8 mouse cellular contexts compared by ENCODE assay signal in the genomic region with DNA sequence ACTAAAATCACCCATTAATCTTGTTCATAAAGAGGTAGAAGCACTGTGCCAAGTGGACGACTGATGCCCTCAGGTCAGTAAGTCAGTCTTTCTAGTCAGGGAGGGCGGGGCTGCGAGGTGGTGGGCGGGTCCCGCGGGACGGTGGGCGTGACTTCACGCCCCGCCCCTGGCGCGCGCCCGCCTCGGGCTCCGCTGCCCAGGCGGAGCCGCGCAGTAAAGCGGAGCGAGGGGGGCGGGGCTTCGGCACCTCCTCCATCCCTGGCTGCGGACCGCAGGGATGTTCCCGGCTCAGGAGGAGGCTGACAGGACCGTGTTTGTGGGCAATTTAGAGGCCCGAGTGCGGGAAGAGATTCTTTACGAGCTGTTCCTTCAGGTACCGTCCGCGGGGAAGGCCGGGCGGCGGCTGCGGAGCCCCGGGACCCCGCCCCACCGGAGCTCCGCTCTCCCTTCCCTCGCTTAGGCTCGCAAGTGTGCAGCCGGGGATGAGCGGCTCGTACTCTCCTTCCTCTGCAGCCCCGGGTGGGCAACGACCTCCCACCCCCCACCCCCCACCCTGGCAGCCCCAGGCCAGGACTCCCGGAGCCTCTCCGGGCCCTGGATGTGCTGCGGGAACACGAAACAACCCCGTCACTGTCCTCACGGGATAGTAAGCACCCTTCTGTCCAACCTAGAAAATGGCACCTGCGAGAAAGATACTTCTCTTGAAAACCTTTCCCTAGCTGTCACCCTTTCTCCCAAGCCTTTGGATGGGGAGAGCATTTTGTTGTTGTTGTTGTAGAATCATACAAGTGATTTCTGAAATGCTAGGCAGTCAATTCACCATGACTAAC. TPM values are rescaled to one million over a fixed set of nuclear protein-coding genes. Genes with fewer than 3 reads are reported as not detected.
A peak's percentile ranks its signal among the peaks of the same experiment; 100 is the strongest.
DNase-seq lines count a peak whose midpoint lies in the region; ATAC-seq and TF ChIP-seq lines count a peak whose summit lies in the region.

A gene (plus strand): TSS at position 174 of the 830 bp plus-strand sequence.

- intact Hi-C loops in heart, postnatal 36 days (cut with DNase I) = no loop called here

- no peaks in the 10 kb centered on the region; the same call in 1 of the 2 replicates for H3K27me3 ChIP-seq in G1E (ENCODE audit: insufficient read depth, low read length)
- H3K27me3 ChIP-seq in forebrain, postnatal 0 days (ENCODE audit: insufficient read depth, low read length) = no peaks in the 10 kb centered on the region
- no peaks in the 10 kb centered on the region for H3K27me3 ChIP-seq in neural tube, embryonic 15.5 days (replicated peaks)

- no peaks in the 10 kb centered on the region for H3K9me3 ChIP-seq in G1E (replicated peaks)
- no peaks in the 10 kb centered on the region for H3K9me3 ChIP-seq in forebrain, postnatal 0 days (ENCODE audit: low read length)
- no peaks in the 10 kb centered on the region for H3K9me3 ChIP-seq in neural tube, embryonic 15.5 days (replicated peaks)

- TF ChIP-seq POLR2A in lung, adult 2 months (IDR thresholded peaks at IDR 0.05; ENCODE audit: borderline replicate concordance, extremely low read depth, low read depth, low read length) = no peak

- H3K27ac ChIP-seq in forebrain, postnatal 0 days (ENCODE audit: low read depth, low read length) = peak within 1 kb of the TSS; percentile 71
- peak within 1 kb of the TSS; percentile 88 for H3K27ac ChIP-seq in layer of hippocampus, adult 2 months
- H3K27ac ChIP-seq in neural tube, embryonic 15.5 days (replicated peaks) = peak within 1 kb of the TSS; percentile 79

- peak; percentile 12 for DNase-seq in G1E (ENCODE audit: low spot score)
- peak; percentile 77 for DNase-seq in cerebellum, adult 8-10 months
- peak; percentile 83 for DNase-seq in forebrain, postnatal 0 days
- DNase-seq in heart, postnatal 36 days = peak; percentile 75 to 76
- DNase-seq in layer of hippocampus, adult 2 months (ENCODE audit: low spot score in 2 of 2) = peak; percentile 70 to 80
- peak; percentile 70 for DNase-seq in lung, adult 2 months
- DNase-seq in testis, postnatal 10 days (ENCODE audit: low spot score) = peak; percentile 90

- H3K4me3 ChIP-seq in G1E (ENCODE audit: low read depth, low read length) = peak within 1 kb of the TSS; percentile 62; the same call in 1 of the 2 replicates
- peak within 1 kb of the TSS; percentile 85 for H3K4me3 ChIP-seq in forebrain, postnatal 0 days (ENCODE audit: low read depth, low read length)
- peak within 1 kb of the TSS; percentile 81 for H3K4me3 ChIP-seq in layer of hippocampus, adult 2 months
- H3K4me3 ChIP-seq in lung, adult 2 months (replicated peaks; ENCODE audit: extremely low read depth, low read depth, low read length) = peak within 1 kb of the TSS; percentile 89
- H3K4me3 ChIP-seq in neural tube, embryonic 15.5 days (replicated peaks) = peak within 1 kb of the TSS; percentile 76

- H3K9ac ChIP-seq in forebrain, postnatal 0 days = peak within 1 kb of the TSS; percentile 79
- peak within 1 kb of the TSS; percentile 69 for H3K9ac ChIP-seq in neural tube, embryonic 15.5 days (replicated peaks)

- peaks cover 3% of the 10 kb centered on the region; the same call in 1 of the 2 replicates for H3K4me1 ChIP-seq in G1E (ENCODE audit: insufficient read depth, low read depth, low read length)
- no peaks in the 10 kb centered on the region for H3K4me1 ChIP-seq in forebrain, postnatal 0 days (ENCODE audit: insufficient read depth)
- no peaks in the 10 kb centered on the region; the same call in 1 of the 2 replicates for H3K4me1 ChIP-seq in lung, adult 2 months (ENCODE audit: control insufficient read depth, insufficient read depth, low read length)
- peaks cover 7% of the 10 kb centered on the region for H3K4me1 ChIP-seq in neural tube, embryonic 15.5 days

- 0 out of 2 replicates have a peak, but pooled peaks have one; percentile 26 for ATAC-seq in G1E (ENCODE audit: extremely low read depth, insufficient number of reproducible peaks, low FRiP score, poor library complexity, severe bottlenecking)
- ATAC-seq in forebrain, postnatal 0 days = peak; percentile 95
- peak; percentile 97 for ATAC-seq in neural tube, embryonic 15.5 days (ENCODE audit: low FRiP score)

- peak within 1 kb of the TSS; percentile 72 for H3K4me2 ChIP-seq in forebrain, postnatal 0 days (ENCODE audit: low read depth)
- peak within 1 kb of the TSS; percentile 78 for H3K4me2 ChIP-seq in neural tube, embryonic 15.5 days

- no peak for TF ChIP-seq CTCF in G1E (IDR thresholded peaks at IDR 0.05; ENCODE audit: low read depth, low read length)
- no peak for TF ChIP-seq CTCF in forebrain, postnatal 0 days (IDR thresholded peaks at IDR 0.05; ENCODE audit: low read depth)
- TF ChIP-seq CTCF in layer of hippocampus, adult 2 months (conservative IDR thresholded peaks at IDR 0.05) = no peak
- no peak for TF ChIP-seq CTCF in lung, adult 2 months (IDR thresholded peaks at IDR 0.05; ENCODE audit: insufficient read depth, low read length)

- no peaks in the 10 kb centered on the region for H3K36me3 ChIP-seq in G1E (replicated peaks)
- H3K36me3 ChIP-seq in forebrain, postnatal 0 days (ENCODE audit: insufficient read depth) = no peaks in the 10 kb centered on the region
- no peaks in the 10 kb centered on the region for H3K36me3 ChIP-seq in neural tube, embryonic 15.5 days

- under 1% methylated on average over 41 of the region's 55 CpGs for WGBS in forebrain, postnatal 0 days
- under 1% methylated on average over 55 of the region's 55 CpGs for WGBS in lung, adult 2 months
- WGBS in neural tube, embryonic 15.5 days = under 1% methylated on average over 53 of the region's 55 CpGs

RNA-seq across cellular contexts. Expression of the gene that starts here (rescaled TPM):
- total RNA-seq in G1E (2014; fragmentation: Nextera tagmentation) (not detected in 2 replicates), G1E (2017) (0.16 and 0.17 TPM in 2 replicates)
- polyA plus RNA-seq in G1E (2012) = not detected in 2 replicates
- 7.5 and 9.1 TPM in 2 replicates for total RNA-seq in forebrain, postnatal 0 days (2014; rRNA removed)
- polyA plus RNA-seq in forebrain, postnatal 0 days (2015; fragmentation: Nextera tagmentation; extraction: Ambion mirVana) = 3.8 and 5.2 TPM in 2 replicates
- total RNA-seq in heart, postnatal 36 days (2021) = not detected
- total RNA-seq in layer of hippocampus, adult 2 months (2021) = 1 to 10 TPM; 6.1 to 7.7 TPM
- 0.10 and 0.15 TPM in 2 replicates for polyA plus RNA-seq in lung, adult 2 months (2012; rRNA removed)
- polyA plus RNA-seq in neural tube, embryonic 15.5 days (2015; fragmentation: Nextera tagmentation; extraction: Ambion mirVana) = 3.2 and 3.9 TPM in 2 replicates

Comparison
In these comparisons a context has a peak if more than half of its experiments do, and no peak if none do; other contexts are left out.
1. Peak in every context shown above with its lines: DNase-seq, ATAC-seq, H3K4me3 ChIP-seq and H3K27ac ChIP-seq.
2. Peak in DNase-seq, ATAC-seq and H3K4me3 ChIP-seq in G1E; RNA of the gene not detected or under 1 TPM.
3. Peak in DNase-seq in heart, postnatal 36 days; RNA of the gene not detected or under 1 TPM.
4. Peak in DNase-seq and H3K4me3 ChIP-seq in lung, adult 2 months; RNA of the gene not detected or under 1 TPM.
5. ATAC-seq: peak in every context shown above with its lines; median percentile 97 in neural tube, embryonic 15.5 days; 95 in forebrain, postnatal 0 days; 26 in G1E.
6. DNase-seq: peak in every context shown above with its lines; median percentile 90 in testis, postnatal 10 days; 83 in forebrain, postnatal 0 days; 77 in cerebellum, adult 8-10 months; 76 in heart, postnatal 36 days; 75 in layer of hippocampus, adult 2 months; 70 in lung, adult 2 months; 12 in G1E.